Mouse (Mus musculus): ENCODE data around the gene Map4k3.
"Not testable (repeated sequence)": the region's sequence is repeated elsewhere in the genome, so short reads cannot be mapped to it uniquely, and the experiment has no call there.

Gene Map4k3

DNA sequence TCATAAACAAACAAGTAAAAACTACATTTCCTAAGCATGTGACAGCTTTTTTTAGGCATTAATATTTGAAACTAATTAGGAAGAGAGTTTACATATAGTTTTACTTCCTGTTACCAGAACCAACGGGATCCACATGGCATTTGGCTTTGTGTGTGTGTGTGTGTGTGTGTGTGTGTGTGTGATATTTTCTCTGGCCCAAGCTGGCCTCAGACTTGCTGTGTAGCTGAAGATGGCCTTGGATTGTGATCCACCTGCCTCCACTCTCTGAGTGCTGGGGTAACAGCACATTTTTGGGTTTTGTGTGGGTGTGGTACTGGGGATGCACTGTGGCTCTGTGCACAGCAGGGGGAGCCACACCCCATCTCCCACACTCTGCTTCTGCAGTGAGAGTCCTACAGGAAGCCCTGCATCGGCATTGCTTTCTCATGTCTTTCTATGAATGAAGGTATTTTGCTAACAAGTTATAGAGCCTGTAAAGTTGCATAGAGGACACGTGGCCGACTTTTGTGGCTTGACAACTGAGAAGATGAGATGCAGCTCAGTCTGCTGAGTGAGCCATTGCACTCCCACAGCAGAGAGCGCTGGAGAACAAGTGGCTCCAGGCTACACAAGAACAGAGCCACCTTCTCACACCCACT is 107.4 kb downstream of the Map4k3 start:
- DNase-seq: peak; percentile 19

DNA sequence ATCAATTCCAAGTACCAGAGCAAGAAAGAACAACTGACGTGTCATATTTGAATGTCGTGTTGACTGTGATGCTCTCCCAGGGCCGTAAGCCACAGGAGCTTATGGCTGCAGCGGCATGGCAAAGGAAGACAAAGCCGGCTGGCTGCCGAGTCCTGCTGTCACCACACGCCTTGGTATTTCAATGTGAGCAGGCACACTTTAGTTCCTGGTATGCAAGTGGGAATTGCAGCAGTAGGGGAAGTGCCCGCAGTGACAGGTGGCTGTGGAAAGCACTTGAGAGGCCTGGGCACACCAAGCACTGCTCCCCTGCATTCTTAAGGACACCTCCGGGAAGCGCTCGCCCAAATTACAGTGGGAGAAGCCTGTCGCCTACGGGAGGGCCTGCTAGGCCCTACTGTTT is 108.7 kb downstream of the Map4k3 start:
- DNase-seq: no peak

GRCm38 (mm10) chr17:80618890-80619289 is 109.4 kb downstream of the Map4k3 start:
- no peak for DNase-seq

- no peak for DNase-seq
Observed at GRCm38 (mm10) chr17:80603806-80604205, 124.5 kb downstream of the Map4k3 start.

- no peak for DNase-seq
Observed at GRCm38 (mm10) chr17:80603079-80603625, 125.1 kb downstream of the Map4k3 start.

GRCm38 (mm10) chr17:80601371-80601770 is 126.9 kb downstream of the Map4k3 start:
- no peak for DNase-seq

GRCm38 (mm10) chr17:80583051-80583450 is 145.2 kb downstream of the Map4k3 start:
- no peak for DNase-seq

DNA sequence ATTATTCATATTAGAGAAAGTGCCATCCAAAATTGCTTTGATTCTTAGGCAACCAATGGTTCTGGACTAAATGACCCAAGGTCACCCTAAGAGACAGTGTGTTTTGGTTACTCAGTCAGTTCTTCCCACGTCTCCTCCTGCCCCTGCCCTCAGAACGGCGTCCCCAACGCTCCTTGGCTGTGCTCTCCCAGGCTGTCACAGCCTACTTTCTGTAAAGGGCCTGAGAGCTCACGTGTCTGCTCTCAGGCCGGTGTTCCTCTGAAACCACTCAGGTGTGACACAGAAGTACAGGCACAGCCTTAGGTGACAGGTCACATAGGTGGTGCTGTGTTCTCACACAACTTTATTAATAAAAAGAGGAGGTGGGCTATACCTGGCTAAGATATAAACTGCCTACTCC is 148.4 kb downstream of the Map4k3 start:
- DNase-seq: no peak

DNA sequence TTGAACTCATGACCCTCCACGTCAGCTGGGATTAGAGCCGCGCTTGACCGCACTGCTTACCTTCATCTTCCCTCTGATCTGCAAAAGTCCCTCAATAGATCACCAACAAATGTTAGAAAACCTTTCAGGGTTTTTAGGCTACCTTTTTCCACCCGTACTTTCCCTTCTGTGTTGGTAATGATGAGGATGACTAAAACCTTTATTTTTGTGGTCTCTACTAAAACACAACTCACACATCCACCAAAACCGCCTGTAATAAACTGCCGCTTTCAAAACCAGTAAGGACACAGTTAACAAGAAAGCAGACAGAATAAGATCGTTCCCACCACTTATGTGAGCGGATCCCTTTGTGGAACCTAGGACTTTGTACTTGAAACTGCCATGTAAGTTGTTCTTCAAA is 149.2 kb downstream of the Map4k3 start:
- no peak for DNase-seq

DNA sequence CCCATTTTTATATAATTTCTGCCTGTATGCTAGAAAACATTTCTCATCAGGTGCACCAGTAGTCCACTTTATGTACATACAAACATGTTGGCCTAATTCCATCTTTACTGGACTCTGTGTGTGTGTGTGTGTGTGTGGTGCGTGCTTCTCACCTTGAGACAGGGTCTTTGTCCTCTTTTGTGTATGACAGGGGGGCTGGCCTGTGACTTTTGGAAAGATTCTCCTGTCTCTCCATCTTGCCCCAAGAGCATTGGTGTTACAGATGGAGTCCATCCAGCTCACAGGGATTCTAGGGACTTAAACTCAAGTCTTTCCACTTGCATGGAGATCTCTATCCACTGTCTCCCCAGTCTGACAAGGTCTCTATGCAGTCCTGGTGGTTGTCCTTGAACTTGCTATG is 150.2 kb downstream of the Map4k3 start:
- no peak for DNase-seq

- DNase-seq: no peak
Observed at GRCm38 (mm10) chr17:80577639-80578038, 150.6 kb downstream of the Map4k3 start, which contains the start of gene Cdkl4. Gene Cdkl4 (minus strand): TSS chr17:80577813.

DNA sequence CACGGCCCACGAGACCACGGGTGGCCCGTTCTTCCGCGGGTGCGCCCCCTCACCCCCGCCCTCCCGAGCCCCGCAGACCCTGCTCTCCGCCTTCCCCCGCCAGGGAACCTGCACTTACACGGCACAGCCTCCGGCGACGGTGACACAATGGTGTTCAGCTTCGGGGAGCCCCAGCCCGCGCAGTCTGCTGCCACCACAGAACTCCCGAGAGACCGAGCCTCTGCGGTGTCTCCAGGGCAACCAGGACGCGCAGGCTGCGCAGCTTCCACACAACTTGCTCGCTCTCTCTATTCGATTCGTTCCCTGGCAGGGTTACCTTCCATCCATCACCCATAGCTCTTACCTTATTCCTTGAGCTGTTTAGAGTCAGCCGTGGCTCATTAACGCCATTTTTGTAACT is 151.1 kb downstream of the Map4k3 start:
- peak; percentile 27 for DNase-seq

- DNase-seq: no peak
Observed at GRCm38 (mm10) chr17:80575008-80575407, 153.3 kb downstream of the Map4k3 start.

DNA sequence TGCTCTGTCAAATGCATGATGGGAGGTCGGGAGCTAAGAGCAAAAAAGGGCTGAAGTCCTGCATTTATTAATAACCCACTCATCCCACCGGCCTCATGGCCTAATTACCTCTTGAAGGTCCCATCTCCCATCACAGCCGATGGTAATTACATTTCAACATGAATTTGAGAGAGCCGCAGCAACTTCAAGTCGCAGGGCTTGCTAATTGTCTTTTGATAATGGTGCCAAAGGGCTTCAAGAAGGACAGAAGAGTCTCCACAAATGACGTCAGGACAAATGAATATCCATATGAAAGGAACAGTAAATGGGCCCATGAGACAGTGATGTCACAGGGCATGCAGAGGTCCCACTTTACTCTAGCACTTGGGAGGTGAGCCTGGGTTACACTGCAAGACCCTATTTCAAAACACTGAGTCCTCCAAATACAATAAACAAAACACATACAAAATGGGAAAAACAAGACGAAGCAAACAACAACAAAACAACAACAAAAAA is 153.8 kb downstream of the Map4k3 start:
- DNase-seq: no peak

DNA sequence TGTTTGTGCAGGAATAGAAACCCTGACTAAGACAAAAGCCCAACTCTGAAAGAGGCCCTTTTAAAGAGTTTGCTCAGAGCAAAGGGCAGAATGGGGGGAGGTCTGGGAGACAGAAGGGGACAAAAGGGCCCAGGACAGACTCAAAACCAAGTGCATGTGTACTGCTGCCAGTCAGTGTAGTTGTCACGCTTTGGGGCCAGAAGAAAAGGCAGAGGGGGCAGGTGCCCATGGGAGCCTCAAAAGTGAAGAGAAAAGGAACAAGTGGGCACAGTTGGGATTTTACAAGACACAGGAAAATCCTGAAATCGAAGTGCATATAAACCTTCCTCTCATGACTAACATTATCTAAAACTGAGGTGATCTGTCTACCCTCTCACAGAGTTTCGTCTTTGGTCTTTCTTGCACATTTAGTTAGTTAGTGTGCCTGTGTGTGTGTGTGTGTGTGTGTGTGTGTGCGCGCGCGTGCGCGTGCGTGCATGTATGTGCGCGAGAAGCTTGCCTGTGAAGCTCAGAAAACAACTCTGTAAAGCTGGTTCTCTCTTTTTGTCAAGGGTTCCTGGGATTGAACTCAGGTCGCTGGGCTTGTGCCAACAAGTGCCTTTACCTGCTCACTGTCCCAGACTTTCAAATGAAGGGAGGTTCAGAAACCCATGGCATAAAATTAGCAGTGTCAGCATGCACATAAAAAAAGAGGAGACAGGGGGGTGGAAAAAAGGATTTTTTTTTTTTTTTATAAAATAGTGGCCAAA is 155.9 kb downstream of the Map4k3 start:
- no peak for DNase-seq

DNA sequence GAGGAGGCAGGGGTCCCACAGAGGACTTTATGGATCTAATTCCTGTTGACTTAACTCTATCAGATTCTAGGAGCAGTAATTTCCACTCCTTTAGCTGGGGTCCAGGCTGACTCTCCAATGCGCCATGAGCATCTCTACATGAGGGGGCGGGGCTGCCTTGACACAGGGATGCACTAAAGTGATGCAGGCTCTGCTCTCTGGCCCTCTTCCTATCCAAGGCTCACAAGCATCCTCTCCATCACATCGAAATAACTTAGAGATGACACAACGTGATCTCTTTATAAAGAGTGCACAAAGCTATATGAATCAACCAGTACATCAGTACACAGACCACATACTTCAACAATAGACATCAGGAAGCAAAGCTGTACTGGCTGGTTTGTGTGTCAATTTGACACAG is 156.8 kb downstream of the Map4k3 start:
- DNase-seq: no peak

DNA sequence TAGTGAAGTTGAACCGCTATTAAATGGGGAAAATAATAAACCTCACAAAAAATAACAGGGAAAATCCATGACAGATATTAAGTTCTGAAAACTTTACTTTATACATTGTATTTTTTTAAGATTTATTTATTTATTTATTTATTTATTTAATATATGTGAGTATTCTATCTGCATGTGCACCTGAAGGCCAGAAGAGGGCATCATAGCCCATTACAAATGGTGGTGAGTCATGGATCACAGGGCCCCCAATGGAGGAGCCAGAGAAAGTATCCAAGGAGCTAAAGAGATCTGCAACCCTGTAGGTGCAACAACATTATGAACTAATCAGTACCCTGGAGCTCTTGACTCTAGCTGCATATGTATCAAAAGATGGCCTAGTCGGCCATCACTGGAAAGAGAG is 158.6 kb downstream of the Map4k3 start:
- DNase-seq: not testable (repeated sequence)

- DNase-seq: no peak
Observed at GRCm38 (mm10) chr17:80568842-80569601, 159.3 kb downstream of the Map4k3 start.

- no peak for DNase-seq
Observed at GRCm38 (mm10) chr17:80568441-80568840, 159.8 kb downstream of the Map4k3 start.

- DNase-seq: no peak
Observed at GRCm38 (mm10) chr17:80564611-80564924, 163.7 kb downstream of the Map4k3 start.

DNA sequence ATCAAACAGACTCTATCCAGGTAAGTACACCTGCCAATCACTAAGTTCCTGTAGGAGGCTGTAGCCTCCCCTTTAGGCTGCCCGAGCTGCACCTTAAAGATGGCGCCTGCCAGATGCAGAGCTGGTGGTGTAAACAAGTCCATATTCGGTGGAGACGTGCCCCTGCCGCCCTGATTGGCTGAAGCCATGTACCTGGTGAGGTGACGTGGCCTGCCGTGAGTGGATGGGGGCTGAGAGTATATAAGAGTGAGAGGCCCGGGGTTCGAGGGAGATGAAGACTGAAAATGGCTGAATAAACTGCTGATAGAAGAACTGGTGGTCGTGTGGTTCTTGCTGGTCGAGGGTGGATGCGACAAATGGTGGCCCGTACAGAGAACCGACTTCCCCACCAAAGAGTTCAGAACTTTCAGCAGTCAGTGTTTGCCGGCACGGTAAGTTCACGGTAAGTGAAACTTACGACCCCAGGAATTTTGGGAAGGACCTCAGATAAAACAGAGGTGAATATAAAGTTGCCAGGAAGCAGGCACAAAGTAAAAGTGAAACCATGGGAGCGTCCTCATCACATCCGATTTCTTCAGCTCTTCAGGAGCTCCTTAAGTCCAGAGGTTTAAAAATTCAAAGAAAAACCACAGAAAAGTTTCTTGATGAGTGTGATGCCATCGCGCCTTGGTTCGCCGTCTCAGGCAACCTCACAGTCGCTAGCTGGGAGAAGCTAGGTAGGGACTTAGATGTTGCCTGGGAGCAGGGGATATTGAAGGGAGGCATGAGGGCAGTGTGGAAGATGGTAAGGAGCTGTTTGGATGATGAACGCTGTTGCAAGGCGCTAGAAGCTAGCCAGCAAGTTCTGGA is 164.3 kb downstream of the Map4k3 start:
- DNase-seq: not testable (repeated sequence)

GRCm38 (mm10) chr17:80562792-80563191 is 165.5 kb downstream of the Map4k3 start:
- DNase-seq: no peak
